Mouse (Mus musculus): ENCODE results near the gene Adamts2. TPM values are rescaled to one million over a fixed set of nuclear protein-coding genes. Genes with fewer than 3 reads are reported as not detected.
A peak's percentile ranks its signal among the peaks of the same experiment; 100 is the strongest.

The Adamts2 gene
- total RNA-seq, 1 experiment from 2014 or later = 0.12 TPM

DNA sequence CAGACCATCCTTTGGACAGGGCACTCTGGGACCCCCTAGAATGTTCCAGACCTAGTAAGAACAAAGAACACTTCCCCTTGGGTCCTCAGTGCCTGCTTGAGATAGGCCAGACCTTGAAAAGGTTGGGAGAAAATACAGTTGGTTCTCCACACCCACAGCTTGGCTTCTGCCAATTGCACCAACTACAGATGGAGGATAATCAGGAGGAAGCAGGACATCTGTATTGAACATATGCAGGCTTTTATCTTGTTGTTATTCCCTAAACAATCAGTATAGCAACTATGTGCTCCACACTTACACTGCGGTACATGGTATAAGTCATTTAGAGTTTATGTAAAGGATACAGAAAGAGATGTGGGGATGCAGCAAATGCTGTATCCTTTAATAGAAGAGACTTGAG is 169.1 kb downstream of the Adamts2 start:
- no peak for ATAC-seq (ENCODE audit: extremely low read depth, insufficient number of reproducible peaks, low FRiP score, poor library complexity, severe bottlenecking)

DNA sequence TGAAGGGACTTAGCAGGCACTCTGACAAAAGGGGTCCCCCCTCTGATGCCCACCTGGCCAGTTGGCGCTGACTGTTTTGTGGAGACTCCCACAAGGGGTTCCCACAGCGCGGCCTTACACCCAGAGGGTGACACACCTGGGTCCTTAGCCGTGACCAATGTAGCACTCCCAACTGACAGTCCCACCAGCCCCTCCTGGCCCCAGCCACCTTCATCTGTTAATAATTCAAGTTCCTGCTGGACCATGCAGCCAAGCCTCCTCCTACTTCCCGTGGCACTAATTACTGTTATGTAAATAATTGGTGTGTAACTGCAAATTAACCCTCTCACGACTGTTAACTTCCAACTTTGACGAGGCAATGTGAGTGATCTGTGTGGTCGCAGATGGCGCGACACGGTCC is 195.8 kb downstream of the Adamts2 start:
- ATAC-seq (ENCODE audit: extremely low read depth, insufficient number of reproducible peaks, low FRiP score, poor library complexity, severe bottlenecking) = no peak

DNA sequence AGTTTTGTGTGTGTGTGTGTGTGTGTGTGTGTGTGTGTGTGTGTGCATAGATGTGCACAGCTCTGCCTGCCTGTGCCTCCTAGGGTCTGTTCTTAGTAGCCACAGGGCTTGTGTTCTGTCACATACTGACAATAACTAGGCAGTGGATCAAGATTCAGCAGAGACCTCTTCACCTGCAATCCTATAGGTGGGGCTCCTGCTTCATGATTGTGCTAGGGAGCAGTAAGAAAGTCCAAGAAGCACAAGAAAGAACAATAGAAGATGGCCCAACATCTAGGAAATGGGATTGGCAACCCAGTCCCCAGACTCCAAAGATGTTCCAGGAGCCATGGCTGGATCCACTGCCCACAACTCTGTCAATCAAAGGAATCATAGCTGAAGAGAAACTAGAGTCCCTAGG is 197.0 kb downstream of the Adamts2 start:
- no peak for ATAC-seq (ENCODE audit: extremely low read depth, insufficient number of reproducible peaks, low FRiP score, poor library complexity, severe bottlenecking)

DNA sequence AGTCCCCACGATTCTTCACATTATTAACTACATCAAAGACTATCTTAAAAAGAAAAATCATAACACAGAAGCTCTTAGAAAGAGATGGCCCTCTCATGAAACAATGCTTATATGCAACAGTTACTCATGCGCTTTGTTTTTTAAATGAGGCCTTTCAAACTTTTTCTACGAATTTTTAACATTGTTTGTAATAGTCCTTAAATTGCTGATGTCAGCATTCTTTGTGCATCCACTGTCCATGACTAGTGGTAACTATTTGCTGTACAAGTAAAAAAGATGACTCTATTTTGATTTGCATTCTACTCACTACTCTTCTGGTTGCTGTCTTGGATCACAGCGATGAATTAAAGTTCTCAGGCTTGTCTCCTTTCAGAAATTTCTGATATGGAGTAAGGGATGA is 212.3 kb downstream of the Adamts2 start:
- no peak for ATAC-seq (ENCODE audit: extremely low read depth, insufficient number of reproducible peaks, low FRiP score, poor library complexity, severe bottlenecking)

DNA sequence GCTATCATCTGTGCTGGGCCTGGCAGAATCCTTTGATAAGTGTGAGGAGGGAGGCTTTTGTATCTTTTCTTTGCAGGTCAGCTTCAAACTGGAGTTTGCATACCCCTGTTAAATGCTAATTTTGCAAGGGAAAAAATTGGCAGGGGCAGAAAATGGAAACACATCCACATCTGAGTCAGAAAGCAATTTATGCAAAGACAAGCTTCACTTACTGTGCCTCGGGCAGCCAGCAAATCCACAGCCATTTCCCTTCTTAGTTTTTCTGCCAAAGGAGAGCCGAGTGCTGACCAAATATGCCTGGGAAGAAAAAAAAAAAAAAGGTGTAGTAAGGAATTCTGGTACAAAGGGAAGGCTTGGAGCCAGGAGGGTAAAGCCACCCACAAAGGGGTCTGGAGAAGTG is 224.3 kb downstream of the Adamts2 start:
- ATAC-seq (ENCODE audit: extremely low read depth, insufficient number of reproducible peaks, low FRiP score, poor library complexity, severe bottlenecking) = no peak

DNA sequence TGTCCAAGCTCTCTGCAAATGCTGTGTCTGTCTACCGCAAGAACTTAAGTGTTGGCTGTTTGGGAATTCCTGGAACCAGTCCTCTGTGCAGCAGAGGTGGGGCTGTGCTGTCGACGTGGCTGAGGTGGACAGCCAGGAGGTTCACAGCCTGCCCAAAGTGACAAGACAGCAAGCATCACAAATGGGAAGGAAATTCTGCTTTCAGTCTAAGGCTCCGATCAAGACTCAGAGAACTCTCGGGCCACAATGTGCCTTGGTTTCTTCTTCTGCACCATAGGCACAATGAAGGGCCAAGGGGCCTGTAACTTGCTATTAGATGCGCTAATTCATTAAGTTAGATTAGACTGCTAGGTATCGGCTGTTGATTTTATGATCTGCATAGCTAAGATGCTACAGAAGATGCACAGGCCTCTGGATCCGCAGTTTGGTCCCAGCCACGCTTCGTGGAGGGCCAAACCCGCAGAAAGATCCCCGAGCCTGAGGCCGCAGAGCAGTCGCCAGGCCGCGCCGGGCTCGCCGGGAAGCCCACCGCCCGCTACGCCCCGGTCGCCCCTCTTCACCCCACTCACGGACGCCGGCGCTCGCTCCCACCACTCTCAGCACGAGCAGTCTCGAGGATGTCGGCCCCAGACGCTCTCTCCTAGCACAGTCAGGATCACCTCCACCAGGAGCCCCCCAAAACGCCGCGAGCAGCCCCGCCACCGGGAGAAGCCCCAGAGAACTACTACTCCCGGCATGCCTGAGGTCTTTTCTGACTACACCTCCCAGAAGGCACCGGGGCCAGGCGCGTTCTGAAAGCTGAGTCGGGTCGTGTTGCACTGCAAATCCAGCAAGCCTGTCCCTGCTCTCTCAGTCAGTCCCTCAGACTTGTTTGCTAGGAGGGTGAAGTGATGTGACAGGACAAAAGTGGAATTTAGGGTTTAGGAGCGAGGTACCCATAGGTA is 225.4 kb downstream of the Adamts2 start, which contains the start of gene Zfp354c:
Gene Zfp354c, minus strand, starts transcription at position 715 of the 944 bp plus-strand sequence.
- peak; percentile 93 for ATAC-seq (ENCODE audit: extremely low read depth, insufficient number of reproducible peaks, low FRiP score, poor library complexity, severe bottlenecking)

DNA sequence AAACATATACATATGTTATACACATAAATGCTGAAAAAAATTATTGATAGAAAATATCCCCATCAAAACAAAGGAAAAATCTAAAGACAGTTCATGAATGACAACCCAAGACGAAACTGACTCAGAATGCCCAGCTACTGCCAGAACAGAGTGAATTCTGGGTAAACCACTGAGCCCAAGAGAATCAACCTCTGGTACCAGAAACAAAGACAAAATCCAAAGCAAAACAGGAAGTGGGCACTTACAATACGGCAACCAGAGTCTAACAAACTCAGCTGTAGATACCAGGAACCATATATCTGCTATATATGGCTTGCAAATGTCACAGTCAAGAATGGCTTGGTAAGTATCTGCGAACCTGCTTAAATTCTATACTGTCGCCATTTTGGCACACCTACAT is 233.8 kb downstream of the Adamts2 start:
- ATAC-seq (ENCODE audit: extremely low read depth, insufficient number of reproducible peaks, low FRiP score, poor library complexity, severe bottlenecking) = peak; percentile 87

DNA sequence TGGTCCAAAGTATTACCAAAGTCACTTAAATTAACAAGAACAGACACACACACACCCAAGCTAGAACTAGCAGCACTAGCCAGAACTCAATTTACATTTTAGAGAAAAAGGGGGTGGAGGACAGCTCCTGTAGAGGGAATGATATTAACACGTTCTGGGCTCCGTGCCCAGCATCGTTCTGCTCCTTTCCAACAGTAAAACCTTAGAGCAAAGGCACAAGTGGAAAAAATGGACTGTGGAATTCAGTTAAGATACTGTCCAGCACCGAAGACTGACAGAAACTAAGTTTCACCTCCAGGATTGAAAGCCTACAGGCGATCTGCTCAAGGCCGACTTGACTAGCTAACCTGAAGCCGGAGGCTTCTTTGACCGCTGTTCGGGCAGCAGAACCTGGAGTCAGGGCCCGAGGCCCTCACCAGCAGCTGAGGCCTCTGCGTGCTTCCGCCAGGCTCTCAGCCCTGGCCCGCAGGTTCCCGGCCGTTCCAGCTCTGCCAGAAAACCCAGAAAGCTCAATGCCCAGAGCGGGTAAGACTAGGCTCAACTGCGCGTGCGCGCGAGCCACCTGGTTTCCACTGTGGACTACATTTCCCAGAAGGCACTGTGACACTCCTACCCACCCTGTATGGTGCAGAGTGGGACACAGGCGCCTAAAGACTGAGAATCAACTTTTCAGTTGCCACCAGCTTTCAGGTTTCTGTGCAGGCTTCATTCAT is 239.3 kb downstream of the Adamts2 start, which contains the start of gene Zfp879:
Gene Zfp879, minus strand, starts transcription at position 530 of the 713 bp plus-strand sequence.
- peak; percentile 86 for ATAC-seq (ENCODE audit: extremely low read depth, insufficient number of reproducible peaks, low FRiP score, poor library complexity, severe bottlenecking)

DNA sequence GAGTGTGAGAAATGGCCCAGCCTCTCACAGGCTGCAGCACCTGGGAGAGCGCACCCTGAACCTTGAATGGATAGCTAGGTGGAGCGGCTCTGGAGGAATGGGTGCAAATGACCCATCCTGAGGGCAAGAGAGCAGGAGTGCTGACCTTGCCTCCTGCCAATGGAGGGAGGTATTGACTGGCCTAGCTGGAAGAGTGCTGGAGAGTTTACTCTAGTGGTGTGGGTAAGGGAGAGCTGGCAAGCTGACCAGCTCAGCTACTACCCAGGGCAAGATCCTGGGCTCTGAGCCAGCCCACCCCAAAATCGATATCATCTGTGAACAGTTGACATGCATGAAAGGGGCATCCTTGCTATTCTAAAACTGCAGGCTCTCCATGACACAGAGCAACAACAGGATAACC is 244.1 kb downstream of the Adamts2 start:
- no peak for ATAC-seq (ENCODE audit: extremely low read depth, insufficient number of reproducible peaks, low FRiP score, poor library complexity, severe bottlenecking)

DNA sequence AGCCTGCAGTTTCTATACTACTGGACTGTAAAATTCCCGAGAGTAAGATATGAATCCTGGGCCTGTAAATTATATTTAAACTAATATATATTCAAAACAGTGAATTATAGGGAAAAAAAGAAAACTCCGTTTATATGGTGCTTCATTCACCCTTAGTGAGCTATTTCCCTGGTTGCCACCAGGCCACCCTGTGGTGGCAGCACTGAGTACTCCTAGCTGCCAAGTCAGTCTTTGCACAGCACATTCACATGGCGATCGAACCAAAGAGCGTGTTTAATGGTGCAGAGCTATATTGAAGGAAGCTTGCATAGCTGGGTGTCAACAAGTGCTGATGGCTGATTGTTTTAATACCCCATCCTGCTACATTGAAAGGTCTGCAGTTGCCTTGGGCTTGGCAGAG is 245.2 kb downstream of the Adamts2 start:
- no peak for ATAC-seq (ENCODE audit: extremely low read depth, insufficient number of reproducible peaks, low FRiP score, poor library complexity, severe bottlenecking)

DNA sequence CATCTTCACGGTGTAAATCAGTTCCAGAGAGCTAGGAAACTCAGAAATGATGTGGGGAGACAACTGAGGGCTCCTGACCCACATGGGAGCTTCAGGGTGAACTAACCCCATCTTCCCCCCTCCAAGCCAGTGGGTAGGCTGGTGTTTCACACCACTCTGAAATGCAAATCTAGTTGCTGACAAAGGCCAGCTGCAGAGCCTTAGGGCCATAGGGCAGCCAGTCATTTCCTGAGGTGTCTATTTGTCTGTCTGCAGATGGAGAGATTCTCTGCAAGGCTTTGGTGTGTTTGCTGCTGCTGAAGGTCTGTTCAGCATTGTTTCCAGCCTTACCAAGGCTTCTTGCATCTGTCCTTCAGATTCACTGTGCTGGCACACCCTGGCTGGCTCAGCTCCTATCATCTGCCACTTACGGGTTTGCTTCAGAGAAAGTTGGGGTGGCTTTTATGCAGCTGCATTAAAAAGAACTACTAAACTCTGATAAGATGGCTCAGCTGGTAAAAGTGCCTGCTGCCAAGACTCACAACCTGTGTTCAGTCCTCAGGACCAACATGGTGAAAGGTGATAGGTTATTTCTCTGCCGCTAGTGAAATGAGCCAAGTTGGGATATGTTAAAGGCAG is 246.7 kb downstream of the Adamts2 start:
- ATAC-seq (ENCODE audit: extremely low read depth, insufficient number of reproducible peaks, low FRiP score, poor library complexity, severe bottlenecking) = no peak

DNA sequence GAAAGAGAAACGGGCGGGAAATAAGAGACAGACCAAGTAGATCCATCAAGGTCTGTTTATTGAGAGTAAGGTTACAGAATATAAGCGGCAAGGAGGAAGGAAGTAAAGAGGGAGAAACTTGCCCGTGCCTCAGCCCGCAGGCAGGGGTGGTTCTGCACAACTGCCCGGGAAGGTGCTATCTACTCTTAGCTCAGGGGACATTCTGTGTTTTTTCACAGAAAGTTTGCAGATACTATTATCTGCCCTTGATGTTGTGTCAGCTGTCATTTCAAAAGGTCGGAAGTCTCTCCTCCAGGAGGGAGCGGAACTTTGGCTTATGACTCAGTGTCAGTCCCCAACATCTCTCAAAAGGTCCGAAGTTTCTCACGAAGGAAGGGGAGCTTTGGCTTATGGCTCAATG is 247.4 kb downstream of the Adamts2 start:
- no peak for ATAC-seq (ENCODE audit: extremely low read depth, insufficient number of reproducible peaks, low FRiP score, poor library complexity, severe bottlenecking)

DNA sequence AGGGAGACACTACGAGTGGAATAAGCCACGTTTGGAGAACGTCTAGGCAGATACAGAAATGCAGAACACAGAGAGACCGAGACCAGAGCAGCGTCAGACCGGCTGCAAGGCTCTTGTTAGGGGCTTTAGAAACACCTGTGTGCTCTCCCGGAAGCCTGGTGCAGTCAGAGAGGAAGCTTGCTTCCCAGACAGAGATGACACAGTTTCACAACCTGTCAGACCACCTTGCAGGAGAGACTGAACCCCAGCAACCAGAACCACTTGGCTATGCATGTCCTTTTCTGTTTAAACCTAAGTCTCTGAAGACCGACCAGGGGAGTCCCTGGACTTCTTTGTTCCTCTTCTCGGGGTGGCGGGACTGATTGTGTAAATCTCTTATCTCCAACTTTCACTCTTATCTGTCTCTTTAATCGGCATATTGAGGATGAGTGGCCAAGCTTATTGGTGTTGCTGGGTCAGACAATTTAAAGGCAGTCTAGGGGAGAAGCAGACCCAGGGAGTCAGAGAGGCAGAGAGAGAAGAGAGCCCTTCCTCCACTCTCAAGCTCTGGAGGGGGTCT is 248.4 kb downstream of the Adamts2 start, which contains the start of gene Grm6:
Gene Grm6, plus strand, starts transcription at position 509 of the 559 bp plus-strand sequence.
- ATAC-seq (ENCODE audit: extremely low read depth, insufficient number of reproducible peaks, low FRiP score, poor library complexity, severe bottlenecking) = peak; percentile 39

DNA sequence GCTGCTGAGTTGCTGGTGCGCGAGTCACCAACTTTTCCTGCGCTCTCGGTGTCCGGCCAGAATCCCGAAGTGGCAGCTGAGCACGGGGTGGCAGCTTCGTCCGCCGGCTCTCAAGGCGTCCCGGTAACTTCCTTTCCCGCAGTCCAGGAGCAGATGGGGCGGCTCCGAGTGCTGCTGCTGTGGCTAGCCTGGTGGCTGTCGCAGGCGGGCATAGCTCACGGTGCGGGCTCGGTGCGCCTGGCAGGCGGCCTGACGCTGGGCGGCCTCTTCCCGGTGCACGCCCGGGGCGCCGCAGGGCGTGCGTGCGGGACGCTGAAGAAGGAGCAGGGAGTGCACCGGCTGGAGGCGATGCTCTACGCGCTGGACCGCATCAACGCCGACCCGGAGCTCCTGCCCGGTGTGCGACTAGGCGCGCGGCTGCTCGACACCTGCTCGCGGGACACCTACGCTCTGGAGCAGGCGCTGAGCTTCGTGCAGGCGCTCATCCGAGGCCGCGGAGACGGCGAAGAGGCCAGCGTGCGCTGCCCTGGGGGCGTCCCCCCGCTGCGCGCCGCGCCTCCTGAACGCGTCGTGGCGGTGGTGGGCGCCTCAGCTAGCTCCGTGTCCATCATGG is 249.2 kb downstream of the Adamts2 start:
- ATAC-seq (ENCODE audit: extremely low read depth, insufficient number of reproducible peaks, low FRiP score, poor library complexity, severe bottlenecking) = no peak

Other genes with a start within 250 kb of the Adamts2 start
- gene Cby3, start 247.6 kb upstream of the Adamts2 start, total RNA-seq (2017) = not detected in 2 replicates
- 1,028 and 1,146 TPM in 2 replicates for gene Hnrnph1, start 225.1 kb upstream of the Adamts2 start, total RNA-seq (2017)
- 52.4 and 52.7 TPM in 2 replicates for gene Rufy1, start 171.0 kb upstream of the Adamts2 start, total RNA-seq (2017)
- gene Zfp354c, start 225.6 kb downstream of the Adamts2 start, total RNA-seq (2017) = 3.3 and 3.8 TPM in 2 replicates
- gene Zfp879, start 239.5 kb downstream of the Adamts2 start, total RNA-seq (2017) = 0.49 TPM in 1 of 2 replicates, not detected in the other
- 0.23 and 0.49 TPM in 2 replicates for gene Grm6, start 248.6 kb downstream of the Adamts2 start, total RNA-seq (2017)

Data from neutrophil, adult 5-6 weeks (primary cell).